Mouse (Mus musculus): ENCODE results near the gene Gm3182.
"Not testable (repeated sequence)": the region's sequence is repeated elsewhere in the genome, so short reads cannot be mapped to it uniquely, and the experiment has no call there.

Gene Gm3182

DNA sequence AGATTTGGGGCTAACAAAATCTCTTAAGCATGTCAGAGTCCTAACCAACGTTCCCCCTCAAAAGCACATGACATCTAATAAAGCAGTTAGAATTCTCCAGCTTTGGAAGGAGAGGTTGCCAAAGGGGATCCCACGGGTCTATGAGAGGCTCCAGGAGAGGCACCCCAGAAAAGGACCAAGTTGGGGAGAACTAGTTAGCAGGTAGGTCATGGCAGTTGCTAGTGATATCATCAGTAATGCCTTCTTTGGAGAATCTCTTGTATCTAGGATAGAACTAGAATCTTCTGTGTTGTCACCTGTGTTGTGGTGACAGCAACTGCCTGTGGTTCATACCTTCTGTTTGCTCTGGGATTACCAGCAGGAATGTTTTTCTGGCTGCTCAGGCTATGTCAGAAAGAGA lies at the start of gene Gm3182:
Gm3182 (plus strand) TSS at position 301 of the 400 bp plus-strand sequence.
- not testable (repeated sequence) for DNase-seq

DNA sequence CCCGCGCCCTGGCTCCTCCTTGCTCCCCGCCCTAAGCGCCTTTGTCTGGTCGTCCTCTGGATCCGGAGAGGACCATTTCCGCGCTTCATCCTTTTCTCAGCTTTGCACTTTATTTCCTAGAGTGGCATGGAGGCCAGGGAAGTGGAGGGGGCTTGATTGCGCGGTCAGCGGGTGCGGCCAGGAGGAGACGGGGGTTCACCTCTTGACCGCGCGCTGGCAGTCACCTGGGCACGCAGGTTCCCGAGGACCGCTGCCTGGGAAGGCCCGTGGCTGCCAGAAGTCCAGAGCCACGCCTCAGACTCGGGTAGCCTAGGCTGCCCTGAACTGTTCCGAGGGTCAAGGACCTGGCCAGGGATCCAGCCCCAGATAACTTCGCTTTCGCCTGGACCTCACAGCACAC lies 17.9 kb downstream of the Gm3182 start:
- not testable (repeated sequence) for DNase-seq
